Mouse (Mus musculus) E14TG2a.4 (cell line): Measurements from ENCODE around the gene Eps15l1.

Source experiments
- CTCF ChIP-seq: conservative IDR thresholded peaks from 2 replicates; pipeline ENCODE4 v1.5.1; 2014; ENCODE audit warnings: low read length
- POU5F1 ChIP-seq: IDR thresholded peaks from 2 replicates; pipeline ENCODE4 v1.6.1; 2014; ENCODE audit warnings: low read length, borderline replicate concordance

GRCm38 (mm10) chr8:72331631-72332030, 89.6 kb downstream of the Eps15l1 start:
- no peak for TF ChIP-seq CTCF
- no peak for TF ChIP-seq POU5F1
